Mouse (Mus musculus) liver, adult 2 months (tissue): Measurements from ENCODE around the gene Tcte1. TPM values are rescaled to one million over a fixed set of nuclear protein-coding genes. Genes with fewer than 3 reads are reported as not detected.

Experiments
- DNase-seq: peaks from one replicate; pipeline ENCODE4 v3.0.0-alpha.2; 2011; ENCODE audit warnings: low read depth, low spot score; ENCODE audit errors: extremely low read depth
- H3K27ac ChIP-seq: fragments of 200-500 bp; replicated peaks from 2 replicates; pipeline ENCODE4 v1.5.1; 2012; ENCODE audit warnings: low read depth, mild to moderate bottlenecking, control low read depth, inconsistent platforms, low read length; ENCODE audit not compliant: insufficient read depth
- H3K27me3 ChIP-seq: fragments of 200-500 bp; 2 replicates; pipeline ENCODE4 v1.6.1; 2012; ENCODE audit warnings: mild to moderate bottlenecking, moderate library complexity, low read length, inconsistent platforms; ENCODE audit not compliant: control insufficient read depth, insufficient read depth
- H3K36me3 ChIP-seq: fragments of 200-500 bp; 2 replicates; pipeline ENCODE4 v1.6.1; 2012; ENCODE audit warnings: low read length, inconsistent platforms; ENCODE audit not compliant: control insufficient read depth, insufficient read depth
- H3K4me1 ChIP-seq: fragments of 200-500 bp; 2 replicates; pipeline ENCODE4 v1.6.1; 2011; ENCODE audit warnings: low read length; ENCODE audit not compliant: control insufficient read depth, insufficient read depth
- H3K4me3 ChIP-seq: fragments of 200-500 bp; 2 replicates; pipeline ENCODE4 v1.5.1; 2011; ENCODE audit warnings: low read depth, mild to moderate bottlenecking, control low read depth, low read length, moderate library complexity; ENCODE audit not compliant: insufficient read depth
- H3K79me2 ChIP-seq: fragments of 200-500 bp; 2 replicates; pipeline ENCODE4 v1.6.1; 2012; ENCODE audit warnings: inconsistent platforms, mild to moderate bottlenecking, low read length, moderate library complexity; ENCODE audit not compliant: control insufficient read depth, insufficient read depth
- H3K9ac ChIP-seq: fragments of 200-500 bp; 2 replicates; pipeline ENCODE4 v1.6.1; 2012; ENCODE audit warnings: low read depth, mild to moderate bottlenecking, control low read depth, inconsistent platforms, low read length
- CTCF ChIP-seq: fragments of 200-500 bp; IDR thresholded peaks from 2 replicates; pipeline ENCODE4 v1.5.1; 2011; ENCODE audit warnings: low read depth, low read length, control low read depth
- POLR2A ChIP-seq: fragments of 200-500 bp; IDR thresholded peaks from 2 replicates; pipeline ENCODE4 v1.6.1; 2011; ENCODE audit warnings: low read length, control low read depth; ENCODE audit not compliant: insufficient read depth; ENCODE audit errors: extremely low read depth
- WGBS: fragments of 180-500 bp; shearing (Covaris S2); methylation state at CpG from one replicate; pipeline ENCODE4 v1.1.7; 2018; 5-methylcytosine and 5-hydroxymethylcytosine counted together
- polyA plus RNA-seq: library from polyadenylated mRNA; depleted of rRNA; stranded (reverse); fragments of >200 nt; gene quantifications from 2 replicates; pipeline ENCODE4 v1.2.3, GENCODE M21; 2012; rRNA removed
- total RNA-seq: library from RNA; depleted of rRNA; stranded (reverse); fragments of >200 nt; gene quantifications from 2 replicates; pipeline ENCODE4 v1.2.3, GENCODE M21; 2014; rRNA removed

Tcte1 gene
- total and polyA plus RNA-seq, 2 experiments, result not detected

GRCm38 (mm10) chr17:45589844-45590243 is 66.6 kb downstream of the Tcte1 start:
- 19% methylated on average over 8 of the region's 8 CpGs for WGBS
- Histone ChIP-seq H3K4me3 (peak overlapping the region; percentile 9; the same call in 1 of the 2 replicates), H3K9ac (peak overlapping the region; percentile 65), H3K27me3 (no peaks in the 10 kb centered on the region), H3K36me3 (peaks cover 25% of the 10 kb centered on the region), H3K4me1 (peaks cover 50% of the 10 kb centered on the region), H3K27ac (peak overlapping the region; percentile 98), H3K79me2 (peaks cover 27% of the 10 kb centered on the region; the same call in 1 of the 2 replicates)
- TF ChIP-seq CTCF, result no peak
- no peak for TF ChIP-seq POLR2A
- DNase-seq, result peak; percentile 99

GRCm38 (mm10) chr17:45590410-45590809 is 67.2 kb downstream of the Tcte1 start:
- H3K4me3 ChIP-seq, result no peak overlapping the region; the same call in 1 of the 2 replicates
- H3K27ac ChIP-seq, result peak overlapping the region; percentile 98
- H3K79me2 ChIP-seq, result peaks cover 31% of the 10 kb centered on the region; the same call in 1 of the 2 replicates
- peak overlapping the region; percentile 65 for H3K9ac ChIP-seq
- H3K27me3 ChIP-seq, result no peaks in the 10 kb centered on the region
- 32% methylated on average over 6 of the region's 6 CpGs for WGBS
- TF ChIP-seq POLR2A, result no peak
- peak; percentile 40; the same call in 1 of the 2 replicates for TF ChIP-seq CTCF
- peaks cover 25% of the 10 kb centered on the region for H3K36me3 ChIP-seq
- no peak for DNase-seq
- peaks cover 49% of the 10 kb centered on the region for H3K4me1 ChIP-seq

- Histone ChIP-seq H3K4me3 (peak overlapping the region; percentile 61), H3K9ac (peak overlapping the region; percentile 95), H3K4me1 (peaks cover 43% of the 10 kb centered on the region), H3K27ac (peak overlapping the region; percentile 98), H3K27me3 (no peaks in the 10 kb centered on the region), H3K79me2 (peaks cover 31% of the 10 kb centered on the region; the same call in 1 of the 2 replicates), H3K36me3 (peaks cover 17% of the 10 kb centered on the region; the same call in 1 of the 2 replicates)
- DNase-seq, result peak; percentile 85
- peak; percentile 15; the same call in 1 of the 2 replicates for TF ChIP-seq POLR2A
- no peak for TF ChIP-seq CTCF
- WGBS, result 2% methylated on average over 16 of the region's 16 CpGs
These were observed 68.7 kb downstream of the Tcte1 start for GRCm38 (mm10) chr17:45591701-45592605.

Other genes starting within 250 kb of the Tcte1 start
- 14.8 and 15.5 TPM in 2 replicates for gene Cdc5l, start 89.7 kb upstream of the Tcte1 start, total RNA-seq
- 2.6 and 3.5 TPM in 2 replicates for gene Cdc5l, start 89.7 kb upstream of the Tcte1 start, polyA plus RNA-seq
- not detected in 2 replicates for gene Spats1, start 48.0 kb upstream of the Tcte1 start, total RNA-seq
- gene Spats1, start 48.0 kb upstream of the Tcte1 start, polyA plus RNA-seq, result not detected in 2 replicates
- 10.6 and 11.6 TPM in 2 replicates for gene Aars2, start 16.6 kb upstream of the Tcte1 start, total RNA-seq
- gene Aars2, start 16.6 kb upstream of the Tcte1 start, polyA plus RNA-seq, result 18.9 and 21.4 TPM in 2 replicates
- under 0.01 TPM in 1 of 2 replicates, not detected in the other for gene Tmem151b, start 26.2 kb downstream of the Tcte1 start, total RNA-seq
- gene Tmem151b, start 26.2 kb downstream of the Tcte1 start, polyA plus RNA-seq, result 0.01 TPM in 1 of 2 replicates, not detected in the other
- 1.6 and 1.9 TPM in 2 replicates for gene Nfkbie, start 32.3 kb downstream of the Tcte1 start, total RNA-seq
- 2.0 and 3.0 TPM in 2 replicates for gene Nfkbie, start 32.3 kb downstream of the Tcte1 start, polyA plus RNA-seq
- 43.0 and 45.9 TPM in 2 replicates for gene Slc35b2, start 40.4 kb downstream of the Tcte1 start, total RNA-seq
- 69.7 and 73.0 TPM in 2 replicates for gene Slc35b2, start 40.4 kb downstream of the Tcte1 start, polyA plus RNA-seq
- gene Hsp90ab1, start 49.8 kb downstream of the Tcte1 start, total RNA-seq, result 248 and 362 TPM in 2 replicates
- gene Hsp90ab1, start 49.8 kb downstream of the Tcte1 start, polyA plus RNA-seq, result 226 and 272 TPM in 2 replicates
- 220 and 240 TPM in 2 replicates for gene Slc29a1, start 76.2 kb downstream of the Tcte1 start, total RNA-seq
- 618 and 693 TPM in 2 replicates for gene Slc29a1, start 76.2 kb downstream of the Tcte1 start, polyA plus RNA-seq
- not detected in 2 replicates for gene Mymx, start 78.7 kb downstream of the Tcte1 start, total RNA-seq
- gene Mymx, start 78.7 kb downstream of the Tcte1 start, polyA plus RNA-seq, result not detected in 2 replicates
- gene Capn11, start 135.9 kb downstream of the Tcte1 start, total RNA-seq, result 0.13 TPM in 1 of 2 replicates, not detected in the other
- 0.02 TPM in 1 of 2 replicates, not detected in the other for gene Capn11, start 135.9 kb downstream of the Tcte1 start, polyA plus RNA-seq
- gene Mrpl14, start 162.9 kb downstream of the Tcte1 start, total RNA-seq, result 86.3 and 111 TPM in 2 replicates
- 224 and 259 TPM in 2 replicates for gene Mrpl14, start 162.9 kb downstream of the Tcte1 start, polyA plus RNA-seq
- gene Tmem63b, start 163.5 kb downstream of the Tcte1 start, total RNA-seq, result 23.0 and 35.4 TPM in 2 replicates
- gene Tmem63b, start 163.5 kb downstream of the Tcte1 start, polyA plus RNA-seq, result 98.6 and 99.2 TPM in 2 replicates
- not detected in 2 replicates for gene 1600014C23Rik, start 210.4 kb downstream of the Tcte1 start, total RNA-seq
- gene 1600014C23Rik, start 210.4 kb downstream of the Tcte1 start, polyA plus RNA-seq, result not detected in 2 replicates